11 mouse cellular contexts compared by ENCODE assay signal in genomic region chr16:33675151-33675847, GRCm38 (mm10). TPM values are rescaled to one million over a fixed set of nuclear protein-coding genes. Genes with fewer than 3 reads are reported as not detected.
DNase-seq lines count a peak whose midpoint lies in the region; ATAC-seq and TF ChIP-seq lines count a peak whose summit lies in the region.
"Had no signal": no experiment of that assay in that cellular context is flagged by ENCODE, and none has a peak within 500 bp of the region (broad histone marks: within the 10 kb centered on the region; RNA-seq: fewer than 3 reads in every experiment).

No protein-coding gene starts in this region.

- 61% methylated on average over 10 of the region's 10 CpGs for WGBS in heart, adult 2 months
- 77% methylated on average over 10 of the region's 10 CpGs for WGBS in kidney, postnatal 0 days
- 84% methylated on average over 10 of the region's 10 CpGs for WGBS in forebrain, embryonic 16.5 days

- no peak for ATAC-seq in kidney, postnatal 0 days (replicated peaks; ENCODE audit: low FRiP score, low read depth)
- ATAC-seq in forebrain, embryonic 16.5 days = no peak
- ATAC-seq: hindbrain, embryonic 16.5 days had no signal

- TF ChIP-seq CTCF in heart, adult 2 months (IDR thresholded peaks at IDR 0.05) = no peak
- no peak for TF ChIP-seq CTCF in kidney, postnatal 0 days (IDR thresholded peaks at IDR 0.05; ENCODE audit: low read depth)

- H3K4me2 ChIP-seq in kidney, postnatal 0 days (ENCODE audit: low read length) = no peak overlapping the region
- H3K4me2 ChIP-seq in forebrain, embryonic 16.5 days (ENCODE audit: low read length) = no peak overlapping the region

- TF ChIP-seq POLR2A in heart, adult 2 months (IDR thresholded peaks at IDR 0.05; ENCODE audit: insufficient read depth, low read depth, low read length) = no peak

- DNase-seq in heart, adult 2 months = peak in 1 of 2 experiments; percentile 28
- DNase-seq in heart, postnatal 25 days (ENCODE audit: low spot score) = no peak
- DNase-seq in kidney, postnatal 0 days (ENCODE audit: low spot score) = no peak
- no peak for DNase-seq in kidney, adult 18-20 months
- peak; percentile 46 for DNase-seq in adipocyte (ENCODE audit: low spot score)
- DNase-seq in fat pad, adult 2 months (ENCODE audit: extremely low read depth, low read depth, low spot score) = peak; percentile 80
- DNase-seq: gastrocnemius, postnatal 10 days; left cerebral cortex, postnatal 4 days; thymus, postnatal 14 days had no signal

- H3K9me3 ChIP-seq in kidney, postnatal 0 days (replicated peaks; ENCODE audit: low read length) = no peaks in the 10 kb centered on the region
- H3K9me3 ChIP-seq in forebrain, embryonic 16.5 days (ENCODE audit: control insufficient read depth, low read length) = no peaks in the 10 kb centered on the region

- no peak overlapping the region for H3K4me3 ChIP-seq in heart, adult 2 months
- H3K4me3 ChIP-seq in kidney, postnatal 0 days (replicated peaks; ENCODE audit: low read depth, low read length) = no peak overlapping the region
- no peak overlapping the region for H3K4me3 ChIP-seq in forebrain, embryonic 16.5 days (replicated peaks; ENCODE audit: low read length)

- TF ChIP-seq EP300 in heart, adult 2 months (IDR thresholded peaks at IDR 0.05; ENCODE audit: insufficient read depth, low read depth, low read length) = no peak

- peak overlapping the region; percentile 83 for H3K27ac ChIP-seq in heart, adult 2 months
- 0 out of 2 replicates have a peak overlapping the region, but pooled peaks have one; percentile 6 for H3K27ac ChIP-seq in kidney, postnatal 0 days
- no peak overlapping the region for H3K27ac ChIP-seq in forebrain, embryonic 16.5 days (ENCODE audit: low read length)

- H3K36me3 ChIP-seq in heart, adult 2 months (ENCODE audit: control insufficient read depth, insufficient read depth, low read length) = peaks cover 14% of the 10 kb centered on the region
- H3K36me3 ChIP-seq in kidney, postnatal 0 days (ENCODE audit: insufficient read depth, low read length) = no peaks in the 10 kb centered on the region
- H3K36me3 ChIP-seq in forebrain, embryonic 16.5 days (ENCODE audit: control insufficient read depth, insufficient read depth) = no peaks in the 10 kb centered on the region

- H3K9ac ChIP-seq in heart, adult 2 months (ENCODE audit: low read depth, low read length) = no peak overlapping the region
- no peak overlapping the region for H3K9ac ChIP-seq in kidney, postnatal 0 days (ENCODE audit: low read depth, low read length)
- H3K9ac ChIP-seq in forebrain, embryonic 16.5 days (replicated peaks; ENCODE audit: low read depth, low read length) = no peak overlapping the region

- H3K4me1 ChIP-seq in heart, adult 2 months (ENCODE audit: control insufficient read depth, insufficient read depth, low read length) = peaks cover 40% of the 10 kb centered on the region
- peaks cover 10% of the 10 kb centered on the region for H3K4me1 ChIP-seq in kidney, postnatal 0 days (replicated peaks; ENCODE audit: insufficient read depth, low read length)
- no peaks in the 10 kb centered on the region; the same call in 1 of the 2 replicates for H3K4me1 ChIP-seq in forebrain, embryonic 16.5 days (replicated peaks; ENCODE audit: control insufficient read depth, insufficient read depth, low read length)

- H3K27me3 ChIP-seq in heart, adult 2 months (ENCODE audit: control insufficient read depth, insufficient read depth, low read length) = no peaks in the 10 kb centered on the region
- no peaks in the 10 kb centered on the region for H3K27me3 ChIP-seq in kidney, postnatal 0 days (ENCODE audit: insufficient read depth, low read length)
- H3K27me3 ChIP-seq in forebrain, embryonic 16.5 days (replicated peaks; ENCODE audit: control insufficient read depth, insufficient read depth, low read length) = no peaks in the 10 kb centered on the region

- intact Hi-C loops in heart, adult 2 months (cut with DNase I) = no loop called here
- intact Hi-C loops in heart, postnatal 25 days (cut with DNase I) = loop anchor here (5.0 kb wide), 1 partner anchor 37 kb away; no protein-coding TSS in a partner anchor

- H3K79me2 ChIP-seq in heart, adult 2 months (replicated peaks; ENCODE audit: control insufficient read depth, insufficient read depth, low read length) = no peaks in the 10 kb centered on the region

RNA-seq across cellular contexts. Expression of gene Heg1, which starts 8.9 kb away (rescaled TPM):
- total RNA-seq in heart, adult 2 months (2021) = 100 to 1,000 TPM; 126 to 148 TPM
- polyA plus RNA-seq in heart, adult 2 months (2012; rRNA removed) = 60.6 and 123 TPM in 2 replicates
- total RNA-seq in heart, postnatal 25 days (2021) = 100 to 1,000 TPM; 155 to 170 TPM
- polyA plus RNA-seq in kidney, postnatal 0 days (2015; fragmentation: Nextera tagmentation; extraction: Ambion mirVana) = 17.2 and 17.6 TPM in 2 replicates
- polyA plus RNA-seq in forebrain, embryonic 16.5 days (2015; fragmentation: Nextera tagmentation; extraction: Ambion mirVana) = 18.6 and 19.7 TPM in 2 replicates

Comparison
In these comparisons a context has a peak if more than half of its experiments do, and no peak if none do; other contexts are left out.
1. DNase-seq: peak in adipocyte (single experiment) and fat pad, adult 2 months (single experiment); none in heart, postnatal 25 days (single experiment), kidney, postnatal 0 days (single experiment) and kidney, adult 18-20 months (single experiment).